Mouse (Mus musculus): ENCODE results near the gene Srgap1. TPM values are rescaled to one million over a fixed set of nuclear protein-coding genes. Genes with fewer than 3 reads are reported as not detected.

The Srgap1 gene
- polyA plus RNA-seq, 1 experiment from 2014 or later: 1.1 TPM

DNA sequence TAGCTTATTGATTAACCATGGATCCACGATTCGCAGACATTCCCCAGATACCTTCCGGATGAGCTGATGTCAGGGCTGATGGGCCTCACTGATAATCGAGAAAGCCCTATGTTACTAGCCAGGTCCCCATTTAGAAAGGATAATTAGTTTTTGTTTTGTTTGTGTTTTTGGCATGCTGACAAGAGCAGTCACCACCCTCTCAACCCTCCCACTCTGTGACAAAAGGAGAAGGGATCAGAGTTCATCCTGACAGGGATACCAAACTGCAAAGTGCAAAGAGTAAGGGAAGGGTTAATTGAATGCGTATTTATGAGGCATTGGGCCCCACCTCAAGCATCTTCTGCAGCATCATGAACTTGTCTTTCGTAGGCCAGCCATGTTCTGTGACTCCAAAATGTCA is 76.2 kb downstream of the Srgap1 start:
- peak; percentile 26; the same call in 1 of the 2 replicates for ATAC-seq (ENCODE audit: low read depth)
- Histone ChIP-seq H3K27ac (ENCODE audit: low read length) (no peak overlapping the region), H3K4me3 (ENCODE audit: low read depth, low read length) (no peak overlapping the region), H3K4me2 (ENCODE audit: low read depth, low read length) (no peak overlapping the region), H3K4me1 (ENCODE audit: control insufficient read depth, low read depth, low read length) (peaks cover 3% of the 10 kb centered on the region; the same call in 1 of the 2 replicates), H3K9me3 (replicated peaks; ENCODE audit: control insufficient read depth, low read length) (no peaks in the 10 kb centered on the region), H3K27me3 (ENCODE audit: control insufficient read depth, insufficient read depth, low read depth, low read length) (no peaks in the 10 kb centered on the region), H3K9ac (ENCODE audit: low read depth, low read length) (no peak overlapping the region), H3K36me3 (ENCODE audit: control insufficient read depth, insufficient read depth) (no peaks in the 10 kb centered on the region)
- WGBS (ENCODE audit: insufficient replicate concordance): 62% methylated on average over 6 of the region's 6 CpGs

DNA sequence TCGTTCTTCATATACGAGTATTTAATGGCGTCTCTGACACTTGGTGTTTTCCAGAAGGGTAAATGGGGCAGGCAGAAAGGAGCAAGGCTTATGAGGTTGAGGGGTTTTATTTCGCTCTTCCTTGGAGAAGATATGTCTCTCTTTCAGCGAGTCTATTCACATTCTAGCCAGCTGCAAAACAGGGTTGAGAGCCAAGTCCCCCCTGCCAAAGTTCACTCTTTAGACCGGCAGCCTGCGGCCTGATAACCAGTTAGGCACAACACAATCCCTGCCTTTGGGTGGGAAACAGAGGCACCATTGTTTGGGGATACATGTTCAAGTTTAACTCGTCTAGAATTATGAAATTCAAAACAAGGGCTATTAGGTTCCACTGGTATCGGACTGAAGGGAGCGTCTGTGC is 83.0 kb downstream of the Srgap1 start:
- no peaks in the 10 kb centered on the region; the same call in 1 of the 2 replicates for H3K4me1 ChIP-seq (ENCODE audit: control insufficient read depth, low read depth, low read length)
- H3K4me3 ChIP-seq (ENCODE audit: low read depth, low read length): no peak overlapping the region
- H3K9me3 ChIP-seq (replicated peaks; ENCODE audit: control insufficient read depth, low read length): no peaks in the 10 kb centered on the region
- no peak overlapping the region for H3K27ac ChIP-seq (ENCODE audit: low read length)
- no peak for ATAC-seq (ENCODE audit: low read depth)
- no peak overlapping the region for H3K4me2 ChIP-seq (ENCODE audit: low read depth, low read length)
- no peak overlapping the region for H3K9ac ChIP-seq (ENCODE audit: low read depth, low read length)
- 57% methylated on average over 10 of the region's 10 CpGs for WGBS (ENCODE audit: insufficient replicate concordance)
- H3K27me3 ChIP-seq (ENCODE audit: control insufficient read depth, insufficient read depth, low read depth, low read length): no peaks in the 10 kb centered on the region
- no peaks in the 10 kb centered on the region for H3K36me3 ChIP-seq (ENCODE audit: control insufficient read depth, insufficient read depth)

DNA sequence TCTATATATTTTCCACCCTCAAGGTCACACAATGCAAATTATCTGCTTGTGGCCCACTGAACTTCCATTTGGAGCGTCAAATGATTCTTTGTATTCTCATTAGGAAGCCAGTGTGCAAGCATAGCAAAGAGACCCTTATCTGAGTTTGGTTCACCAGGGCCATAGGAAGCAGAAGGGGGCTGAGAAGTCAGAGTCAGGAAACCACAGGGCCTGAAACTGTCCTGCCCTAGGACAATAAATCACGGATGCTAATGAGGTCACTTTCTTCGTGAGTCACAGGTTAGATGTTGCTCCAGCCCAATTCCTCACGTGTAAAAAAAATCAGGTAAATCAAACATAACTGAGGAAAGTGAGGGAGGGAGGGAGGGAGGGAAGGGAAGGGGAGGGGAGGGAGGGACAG is 85.1 kb downstream of the Srgap1 start:
- Histone ChIP-seq H3K9ac (ENCODE audit: low read depth, low read length) (no peak overlapping the region), H3K27me3 (ENCODE audit: control insufficient read depth, insufficient read depth, low read depth, low read length) (no peaks in the 10 kb centered on the region), H3K4me3 (ENCODE audit: low read depth, low read length) (no peak overlapping the region), H3K36me3 (ENCODE audit: control insufficient read depth, insufficient read depth) (no peaks in the 10 kb centered on the region), H3K27ac (ENCODE audit: low read length) (no peak overlapping the region), H3K9me3 (replicated peaks; ENCODE audit: control insufficient read depth, low read length) (no peaks in the 10 kb centered on the region), H3K4me1 (ENCODE audit: control insufficient read depth, low read depth, low read length) (no peaks in the 10 kb centered on the region), H3K4me2 (ENCODE audit: low read depth, low read length) (no peak overlapping the region)
- no peak for ATAC-seq (ENCODE audit: low read depth)
- WGBS (ENCODE audit: insufficient replicate concordance): 16% methylated on average over 4 of the region's 4 CpGs

DNA sequence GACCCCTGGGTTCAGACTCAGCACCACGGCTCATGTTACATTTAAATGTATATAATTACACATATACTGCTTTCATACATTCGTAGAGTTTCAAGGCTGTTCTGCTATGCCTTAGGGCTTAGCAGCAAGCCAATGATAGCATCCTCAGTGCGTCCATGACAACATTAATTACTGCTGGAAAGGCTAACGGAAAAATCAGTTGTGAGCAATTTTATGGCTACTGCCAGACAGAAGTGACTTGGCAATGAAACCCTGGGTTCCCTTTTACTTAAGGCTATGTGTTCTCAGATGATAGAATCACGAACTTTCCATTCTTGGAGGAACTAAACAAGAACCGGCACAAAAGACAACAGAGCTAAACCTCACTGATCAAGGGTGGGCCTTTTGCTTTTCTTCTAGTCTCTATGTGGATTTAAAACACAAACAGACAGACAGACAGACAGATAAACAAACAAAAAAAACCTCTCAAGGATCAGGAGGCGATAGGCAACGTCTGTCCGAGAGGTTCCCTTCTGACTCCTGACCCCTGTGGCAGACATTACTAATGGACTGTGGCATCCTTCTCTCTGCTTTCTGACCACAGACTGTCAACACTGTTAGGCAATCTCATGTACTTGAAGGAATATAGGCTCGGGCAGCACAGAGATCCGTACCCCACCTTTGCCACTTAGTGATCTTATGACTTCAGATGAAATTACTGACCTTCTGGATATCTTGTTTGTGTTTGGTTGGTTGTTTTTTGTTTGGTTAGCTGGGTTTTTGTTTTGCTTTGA is 85.8 kb downstream of the Srgap1 start:
- Histone ChIP-seq H3K4me1 (ENCODE audit: control insufficient read depth, low read depth, low read length) (no peaks in the 10 kb centered on the region), H3K4me3 (ENCODE audit: low read depth, low read length) (no peak overlapping the region), H3K36me3 (ENCODE audit: control insufficient read depth, insufficient read depth) (no peaks in the 10 kb centered on the region), H3K9me3 (replicated peaks; ENCODE audit: control insufficient read depth, low read length) (no peaks in the 10 kb centered on the region), H3K9ac (ENCODE audit: low read depth, low read length) (no peak overlapping the region), H3K4me2 (ENCODE audit: low read depth, low read length) (no peak overlapping the region), H3K27me3 (ENCODE audit: control insufficient read depth, insufficient read depth, low read depth, low read length) (no peaks in the 10 kb centered on the region), H3K27ac (ENCODE audit: low read length) (no peak overlapping the region)
- 22% methylated on average over 11 of the region's 11 CpGs for WGBS (ENCODE audit: insufficient replicate concordance)
- no peak for ATAC-seq (ENCODE audit: low read depth)

DNA sequence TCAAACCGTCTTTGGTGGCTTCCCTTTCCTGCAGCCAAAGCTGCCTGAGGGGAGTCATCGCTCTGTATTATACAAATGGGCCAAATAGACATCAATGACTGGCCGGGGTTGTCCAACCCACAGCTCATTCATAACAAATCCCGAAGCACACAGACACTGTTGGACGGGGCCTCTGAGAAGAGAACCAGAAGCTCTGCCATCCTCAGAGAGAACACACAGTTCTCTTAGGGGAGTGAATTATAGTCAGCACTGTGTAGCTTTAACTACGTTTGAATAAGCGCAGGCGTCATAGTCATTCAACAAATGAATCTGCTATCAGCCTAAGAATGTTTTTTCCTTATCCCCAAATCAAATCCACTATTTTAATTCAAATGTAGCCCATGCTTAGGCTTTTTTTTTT is 88.4 kb downstream of the Srgap1 start:
- Histone ChIP-seq H3K27ac (ENCODE audit: low read length) (no peak overlapping the region), H3K4me3 (ENCODE audit: low read depth, low read length) (no peak overlapping the region), H3K27me3 (ENCODE audit: control insufficient read depth, insufficient read depth, low read depth, low read length) (no peaks in the 10 kb centered on the region), H3K9me3 (replicated peaks; ENCODE audit: control insufficient read depth, low read length) (no peaks in the 10 kb centered on the region), H3K36me3 (ENCODE audit: control insufficient read depth, insufficient read depth) (no peaks in the 10 kb centered on the region), H3K4me2 (ENCODE audit: low read depth, low read length) (no peak overlapping the region), H3K4me1 (ENCODE audit: control insufficient read depth, low read depth, low read length) (no peaks in the 10 kb centered on the region), H3K9ac (ENCODE audit: low read depth, low read length) (no peak overlapping the region)
- no peak for ATAC-seq (ENCODE audit: low read depth)
- 51% methylated on average over 8 of the region's 8 CpGs for WGBS (ENCODE audit: insufficient replicate concordance)

DNA sequence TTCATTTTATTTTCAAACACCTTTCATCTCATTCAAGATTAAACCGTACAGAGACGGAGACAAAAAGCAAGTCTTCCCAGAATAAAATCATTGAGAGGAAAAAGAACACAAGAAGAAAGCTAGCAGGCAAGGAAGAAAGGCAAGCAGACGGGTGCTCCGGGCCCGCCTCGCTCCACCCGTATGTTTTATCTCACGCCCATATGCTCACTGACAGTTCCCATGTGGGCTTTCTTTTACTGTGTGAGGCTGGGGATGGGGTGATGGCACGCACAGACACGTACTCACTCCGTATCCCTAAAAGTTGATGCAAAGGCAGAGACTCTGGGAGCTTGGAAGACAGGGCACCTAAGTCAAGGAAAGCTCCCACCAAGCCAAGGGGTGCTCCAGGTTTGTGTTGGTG is 90.6 kb downstream of the Srgap1 start:
- Histone ChIP-seq H3K27ac (ENCODE audit: low read length) (no peak overlapping the region), H3K36me3 (ENCODE audit: control insufficient read depth, insufficient read depth) (no peaks in the 10 kb centered on the region), H3K4me3 (ENCODE audit: low read depth, low read length) (no peak overlapping the region), H3K4me2 (ENCODE audit: low read depth, low read length) (no peak overlapping the region), H3K9ac (ENCODE audit: low read depth, low read length) (no peak overlapping the region), H3K9me3 (replicated peaks; ENCODE audit: control insufficient read depth, low read length) (no peaks in the 10 kb centered on the region), H3K27me3 (ENCODE audit: control insufficient read depth, insufficient read depth, low read depth, low read length) (no peaks in the 10 kb centered on the region), H3K4me1 (ENCODE audit: control insufficient read depth, low read depth, low read length) (no peaks in the 10 kb centered on the region)
- 57% methylated on average over 11 of the region's 11 CpGs for WGBS (ENCODE audit: insufficient replicate concordance)
- no peak for ATAC-seq (ENCODE audit: low read depth)

DNA sequence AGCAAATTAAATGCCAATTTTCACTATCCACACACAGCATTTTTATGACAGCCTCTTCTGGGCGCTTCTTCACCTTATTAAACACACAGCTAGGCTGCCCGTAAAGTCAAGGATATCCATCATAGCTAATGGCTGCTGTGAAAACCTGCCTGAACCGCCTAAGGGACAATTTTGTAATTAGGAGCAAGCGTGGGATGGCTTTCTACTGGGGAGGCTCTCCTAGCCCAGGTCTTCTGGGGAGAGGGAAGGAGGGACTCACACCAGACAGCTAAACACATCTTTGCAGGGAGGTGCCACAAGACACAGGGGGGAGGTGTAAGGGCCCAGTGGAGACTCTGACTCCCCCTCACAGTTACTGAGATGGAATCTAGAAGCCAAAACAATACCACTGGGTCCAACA is 91.4 kb downstream of the Srgap1 start:
- Histone ChIP-seq H3K9me3 (replicated peaks; ENCODE audit: control insufficient read depth, low read length) (no peaks in the 10 kb centered on the region), H3K4me1 (ENCODE audit: control insufficient read depth, low read depth, low read length) (no peaks in the 10 kb centered on the region), H3K4me2 (ENCODE audit: low read depth, low read length) (no peak overlapping the region), H3K36me3 (ENCODE audit: control insufficient read depth, insufficient read depth) (no peaks in the 10 kb centered on the region), H3K9ac (ENCODE audit: low read depth, low read length) (no peak overlapping the region), H3K27ac (ENCODE audit: low read length) (no peak overlapping the region), H3K4me3 (ENCODE audit: low read depth, low read length) (no peak overlapping the region), H3K27me3 (ENCODE audit: control insufficient read depth, insufficient read depth, low read depth, low read length) (no peaks in the 10 kb centered on the region)
- 63% methylated on average over 4 of the region's 4 CpGs for WGBS (ENCODE audit: insufficient replicate concordance)
- no peak for ATAC-seq (ENCODE audit: low read depth)

DNA sequence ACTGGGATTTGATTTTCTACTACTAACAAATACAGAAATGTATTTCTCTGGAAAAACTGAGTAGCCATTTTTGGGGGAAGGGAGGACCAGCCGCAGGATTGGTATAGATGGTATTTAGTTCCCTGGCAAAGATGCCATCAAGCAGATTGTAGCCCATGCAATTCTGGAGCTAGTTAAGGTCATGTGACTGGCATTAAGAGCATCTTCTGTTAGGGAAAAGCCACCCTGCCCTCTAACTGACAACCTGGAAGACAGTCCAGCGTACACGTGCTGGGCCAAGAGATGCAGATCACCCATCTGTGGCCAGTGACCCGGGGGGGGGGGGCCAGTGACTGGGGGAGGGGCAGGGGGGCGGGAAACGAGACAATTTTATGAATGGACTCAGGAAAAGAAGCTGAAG is 92.2 kb downstream of the Srgap1 start:
- WGBS (ENCODE audit: insufficient replicate concordance): 67% methylated on average over 6 of the region's 6 CpGs

DNA sequence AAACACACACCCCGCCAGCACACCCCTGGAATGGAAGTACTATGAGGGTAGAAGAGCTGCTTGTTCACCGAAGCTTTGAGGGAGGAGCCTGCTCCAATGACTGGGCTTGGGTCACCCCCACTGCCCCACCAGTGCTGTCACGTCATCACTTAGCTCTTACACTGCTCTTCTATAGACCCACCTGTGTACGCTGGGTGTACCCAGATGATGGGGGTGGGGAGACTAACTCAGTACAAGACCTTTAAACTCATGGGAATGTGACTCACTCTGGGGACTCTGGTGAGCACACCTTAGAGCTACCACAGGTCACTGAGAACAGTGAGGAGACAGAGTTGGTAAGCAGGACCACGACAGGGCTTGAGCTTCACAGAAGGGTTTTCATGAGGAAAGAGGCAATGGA is 94.1 kb downstream of the Srgap1 start:
- Histone ChIP-seq H3K36me3 (ENCODE audit: control insufficient read depth, insufficient read depth) (no peaks in the 10 kb centered on the region), H3K27me3 (ENCODE audit: control insufficient read depth, insufficient read depth, low read depth, low read length) (no peaks in the 10 kb centered on the region), H3K4me1 (ENCODE audit: control insufficient read depth, low read depth, low read length) (no peaks in the 10 kb centered on the region), H3K4me3 (ENCODE audit: low read depth, low read length) (no peak overlapping the region), H3K4me2 (ENCODE audit: low read depth, low read length) (no peak overlapping the region), H3K9me3 (replicated peaks; ENCODE audit: control insufficient read depth, low read length) (no peaks in the 10 kb centered on the region), H3K27ac (ENCODE audit: low read length) (no peak overlapping the region), H3K9ac (ENCODE audit: low read depth, low read length) (no peak overlapping the region)
- WGBS (ENCODE audit: insufficient replicate concordance): 72% methylated on average over 5 of the region's 5 CpGs
- 0 out of 2 replicates have a peak, but pooled peaks have one; percentile 11 for ATAC-seq (ENCODE audit: low read depth)

More for the DNA sequence above, 92.2 kb downstream of the Srgap1 start:
- no peaks in the 10 kb centered on the region for H3K27me3 ChIP-seq (ENCODE audit: control insufficient read depth, insufficient read depth, low read depth, low read length)
- no peaks in the 10 kb centered on the region for H3K9me3 ChIP-seq (replicated peaks; ENCODE audit: control insufficient read depth, low read length)
- H3K4me1 ChIP-seq (ENCODE audit: control insufficient read depth, low read depth, low read length): no peaks in the 10 kb centered on the region
- no peak for ATAC-seq (ENCODE audit: low read depth)
- H3K36me3 ChIP-seq (ENCODE audit: control insufficient read depth, insufficient read depth): no peaks in the 10 kb centered on the region
- H3K27ac ChIP-seq (ENCODE audit: low read length): no peak overlapping the region
- H3K4me2 ChIP-seq (ENCODE audit: low read depth, low read length): no peak overlapping the region
- no peak overlapping the region for H3K4me3 ChIP-seq (ENCODE audit: low read depth, low read length)
- no peak overlapping the region for H3K9ac ChIP-seq (ENCODE audit: low read depth, low read length)

Measured in liver, embryonic 16.5 days (tissue).